Mouse (Mus musculus) lung, embryonic 14.5 days (tissue): ENCODE data around the gene Nrde2. TPM values are rescaled to one million over a fixed set of nuclear protein-coding genes. Genes with fewer than 3 reads are reported as not detected.
A peak's percentile ranks its signal among the peaks of the same experiment; 100 is the strongest.

Experiments
- ATAC-seq: fragments of 200-750 bp; cut with Nextera tagmentation; 2 replicates; pipeline ENCODE4 v1.8.0; 2017; ENCODE audit warnings: mild to moderate bottlenecking, moderate TSS enrichment, moderate library complexity; ENCODE audit not compliant: insufficient read depth
- DNase-seq: peaks from one replicate; pipeline ENCODE4 v3.0.0-alpha.2; 2015
- H3K27ac ChIP-seq: fragments of 300-500 bp; sonication (generic); 2 replicates; pipeline ENCODE4 v1.5.1; 2014; ENCODE audit warnings: low read depth, mild to moderate bottlenecking, moderate library complexity
- H3K27me3 ChIP-seq: fragments of 300-500 bp; sonication (generic); 2 replicates; pipeline ENCODE4 v1.6.1; 2014; ENCODE audit warnings: low read length, control low read depth; ENCODE audit not compliant: insufficient read depth
- H3K36me3 ChIP-seq: fragments of 300-500 bp; sonication (generic); 2 replicates; pipeline ENCODE4 v1.6.1; 2014; ENCODE audit warnings: control low read depth; ENCODE audit not compliant: insufficient read depth
- H3K4me1 ChIP-seq: fragments of 300-500 bp; sonication (generic); 2 replicates; pipeline ENCODE4 v1.6.1; 2014; ENCODE audit warnings: antibody characterized with exemption, control low read depth; ENCODE audit not compliant: insufficient read depth
- H3K4me2 ChIP-seq: fragments of 300-500 bp; sonication (generic); 2 replicates; pipeline ENCODE4 v1.6.1; 2014; ENCODE audit warnings: mild to moderate bottlenecking
- H3K4me3 ChIP-seq: fragments of 300-500 bp; sonication (generic); 2 replicates; pipeline ENCODE4 v1.5.1; 2014; ENCODE audit warnings: low read depth, low read length
- H3K9ac ChIP-seq: fragments of 300-500 bp; sonication (generic); 2 replicates; pipeline ENCODE4 v1.6.1; 2014
- H3K9me3 ChIP-seq: fragments of 300-500 bp; sonication (generic); 2 replicates; pipeline ENCODE4 v1.6.1; 2016; ENCODE audit warnings: low read depth, low read length, control low read depth
- CTCF ChIP-seq: IDR thresholded peaks from 2 replicates; pipeline ENCODE4 v1.5.1; 2016; ENCODE audit warnings: antibody characterized with exemption, low read depth
- WGBS: fragments of 180-500 bp; shearing (Covaris S2); extraction: QIAGEN DNeasy Blood & Tissue Kit; methylation state at CpG from one replicate; pipeline ENCODE4 v1.1.7; 2014; 5-methylcytosine and 5-hydroxymethylcytosine counted together
- polyA plus RNA-seq: library from polyadenylated mRNA; unstranded; fragments of >200 nt; fragmentation: Nextera tagmentation; extraction: Ambion mirVana; gene quantifications from 2 replicates; pipeline ENCODE4 v1.2.1, GENCODE M21; 2014

The Nrde2 gene
- polyA plus RNA-seq, 1 experiment from 2014 or later: 14.5 TPM

DNA sequence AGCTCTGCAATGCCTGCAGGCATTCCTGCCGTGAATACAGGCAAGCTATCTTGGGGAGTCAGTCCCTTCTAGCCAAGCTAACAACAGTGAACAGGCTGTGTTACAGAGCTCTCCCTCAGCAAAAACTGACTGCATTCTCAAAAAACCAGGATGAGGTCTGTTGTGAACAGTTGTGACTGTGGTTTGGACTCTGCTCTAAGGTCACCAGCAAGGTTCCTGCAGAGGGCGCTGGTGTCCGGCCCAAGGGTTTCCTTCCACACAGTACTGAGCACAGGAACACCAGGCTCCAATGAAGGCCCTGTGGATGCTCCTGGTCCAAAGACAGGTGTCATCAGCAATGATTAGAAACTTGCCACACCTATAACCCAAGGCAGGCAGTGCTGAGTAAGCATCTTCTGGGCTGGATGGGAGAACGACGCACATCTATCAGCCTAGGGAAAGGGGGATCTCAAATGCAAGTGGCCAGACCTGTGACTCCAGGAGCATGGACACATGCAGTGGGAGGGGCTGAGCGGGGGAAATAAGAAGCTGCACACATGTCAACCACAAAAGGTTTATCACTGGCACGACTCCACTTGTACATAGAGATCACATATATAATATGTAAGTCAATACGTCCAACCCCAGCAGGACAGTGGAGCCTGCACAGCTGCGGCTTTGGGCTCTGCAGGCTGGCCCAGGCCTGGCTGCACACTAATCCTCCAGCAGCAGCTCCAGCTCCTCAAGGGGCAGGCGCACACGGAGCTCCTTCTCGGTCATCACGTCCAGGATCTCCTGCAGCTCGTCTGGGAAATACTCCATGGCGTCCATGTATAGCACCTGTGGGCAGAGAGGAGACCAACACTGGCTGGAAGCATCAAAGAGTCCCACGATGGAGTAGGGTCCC, 34.3 kb downstream of the Nrde2 start:
- Histone ChIP-seq H3K27ac (no peak overlapping the region), H3K27me3 (no peaks in the 10 kb centered on the region), H3K4me1 (peaks cover 3% of the 10 kb centered on the region; the same call in 1 of the 2 replicates), H3K9ac (no peak overlapping the region), H3K4me3 (no peak overlapping the region), H3K9me3 (no peaks in the 10 kb centered on the region), H3K36me3 (peaks cover 79% of the 10 kb centered on the region), H3K4me2 (no peak overlapping the region)
- DNase-seq: peak; percentile 29
- WGBS: 77% methylated on average over 16 of the region's 16 CpGs
- no peak for ATAC-seq
- peak; percentile 39 for TF ChIP-seq CTCF

GRCm38 (mm10) chr12:100123476-100123875, 36.0 kb downstream of the Nrde2 start:
- no peak for ATAC-seq
- peaks cover 1% of the 10 kb centered on the region; the same call in 1 of the 2 replicates for H3K4me1 ChIP-seq
- no peak overlapping the region for H3K4me2 ChIP-seq
- peaks cover 79% of the 10 kb centered on the region for H3K36me3 ChIP-seq
- H3K9ac ChIP-seq: no peak overlapping the region
- no peak for DNase-seq
- no peaks in the 10 kb centered on the region for H3K9me3 ChIP-seq
- 81% methylated on average over 9 of the region's 9 CpGs for WGBS
- no peak for TF ChIP-seq CTCF
- no peak overlapping the region for H3K4me3 ChIP-seq
- H3K27me3 ChIP-seq: no peaks in the 10 kb centered on the region
- no peak overlapping the region for H3K27ac ChIP-seq

- 79% methylated on average over 7 of the region's 7 CpGs for WGBS
- no peak for TF ChIP-seq CTCF
- no peak overlapping the region for H3K4me3 ChIP-seq
- H3K27me3 ChIP-seq: no peaks in the 10 kb centered on the region
- no peak overlapping the region for H3K4me2 ChIP-seq
- no peak overlapping the region for H3K27ac ChIP-seq
- DNase-seq (no peak), ATAC-seq (no peak)
- H3K9me3 ChIP-seq: no peaks in the 10 kb centered on the region
- peaks cover 84% of the 10 kb centered on the region for H3K36me3 ChIP-seq
- H3K4me1 ChIP-seq: no peaks in the 10 kb centered on the region
- no peak overlapping the region for H3K9ac ChIP-seq
Measured at GRCm38 (mm10) chr12:100122921-100123381, 36.5 kb downstream of the Nrde2 start.

DNA sequence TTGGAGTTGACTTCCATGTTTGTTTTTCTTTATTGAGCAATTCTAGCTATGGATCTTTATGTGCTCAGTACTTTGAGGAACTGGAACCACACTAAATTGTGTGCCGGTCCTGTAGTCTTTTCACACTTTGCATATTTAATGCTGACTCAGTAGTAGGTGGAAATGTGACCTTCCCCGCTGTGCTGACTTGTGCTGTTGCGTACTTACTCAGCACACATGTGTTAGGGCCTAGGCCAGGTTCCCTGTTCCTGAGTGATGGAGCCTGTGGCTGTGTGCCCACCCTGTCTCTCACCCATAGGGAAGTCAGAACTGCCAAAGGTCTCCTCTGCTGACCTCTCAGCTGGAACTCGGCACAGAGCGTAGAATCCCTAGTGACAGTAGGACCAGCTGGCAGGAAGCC, 43.5 kb downstream of the Nrde2 start:
- 0 out of 2 replicates have a peak, but pooled peaks have one; percentile 13 for ATAC-seq
- H3K36me3 ChIP-seq: peaks cover 92% of the 10 kb centered on the region
- 82% methylated on average over 5 of the region's 5 CpGs for WGBS

GRCm38 (mm10) chr12:100109986-100110696, 49.3 kb downstream of the Nrde2 start, which contains the start of gene Psmc1:
Gene Psmc1, plus strand, starts transcription at chr12:100110154.
- peak; percentile 96 for DNase-seq
- under 1% methylated on average over 58 of the region's 58 CpGs for WGBS
- H3K9me3 ChIP-seq: no peaks in the 10 kb centered on the region
- peak; percentile 81 for ATAC-seq
- H3K36me3 ChIP-seq: peaks cover 33% of the 10 kb centered on the region
- peak within 1 kb of the TSS; percentile 94 for H3K9ac ChIP-seq
- TF ChIP-seq CTCF: no peak
- H3K27ac ChIP-seq: peak within 1 kb of the TSS; percentile 88
- H3K4me1 ChIP-seq: 0 out of 2 replicates have a peak, but pooled peaks cover 6% of the 10 kb centered on the region
- H3K27me3 ChIP-seq: no peaks in the 10 kb centered on the region
- peak within 1 kb of the TSS; percentile 94 for H3K4me3 ChIP-seq
- H3K4me2 ChIP-seq: peak within 1 kb of the TSS; percentile 85

More for the DNA sequence above, 43.5 kb downstream of the Nrde2 start:
- H3K4me3 ChIP-seq: no peak overlapping the region
- H3K4me2 ChIP-seq: no peak overlapping the region
- no peaks in the 10 kb centered on the region for H3K9me3 ChIP-seq
- H3K27ac ChIP-seq: no peak overlapping the region
- no peak for DNase-seq
- TF ChIP-seq CTCF: no peak
- H3K27me3 ChIP-seq: no peaks in the 10 kb centered on the region
- no peak overlapping the region for H3K9ac ChIP-seq
- H3K4me1 ChIP-seq: 0 out of 2 replicates have a peak, but pooled peaks cover 5% of the 10 kb centered on the region

DNA sequence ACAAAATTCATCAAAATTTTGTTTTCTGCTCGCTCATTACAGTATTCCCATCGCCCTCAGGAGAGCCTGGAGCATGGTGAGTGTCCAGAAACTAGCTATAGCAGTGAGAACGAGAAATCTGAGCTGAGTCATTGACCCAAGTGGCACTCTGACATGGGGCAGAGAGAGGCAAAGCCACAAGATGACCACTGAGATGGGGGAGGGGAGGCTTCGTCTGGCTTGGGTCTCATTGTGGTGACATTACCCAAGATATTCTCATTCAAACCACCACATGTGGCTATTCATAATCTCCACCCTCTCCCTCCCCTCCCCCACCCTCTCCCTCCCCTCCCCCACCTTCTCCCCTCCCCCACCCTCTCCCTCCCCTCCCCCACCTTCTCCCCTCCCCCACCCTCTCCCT, 52.0 kb downstream of the Nrde2 start:
- H3K4me3 ChIP-seq: no peak overlapping the region
- no peak for ATAC-seq

More for the DNA sequence above, 52.0 kb downstream of the Nrde2 start:
- Histone ChIP-seq H3K27ac (no peak overlapping the region), H3K4me1 (0 out of 2 replicates have a peak, but pooled peaks cover 6% of the 10 kb centered on the region), H3K27me3 (no peaks in the 10 kb centered on the region), H3K36me3 (peaks cover 12% of the 10 kb centered on the region), H3K9ac (no peak overlapping the region), H3K9me3 (no peaks in the 10 kb centered on the region), H3K4me2 (no peak overlapping the region)
- WGBS: 38% methylated on average over 4 of the region's 4 CpGs
- TF ChIP-seq CTCF: no peak
- DNase-seq: no peak
